Mouse (Mus musculus): Measurements from ENCODE around the gene Nrxn3.

The Nrxn3 gene

DNA sequence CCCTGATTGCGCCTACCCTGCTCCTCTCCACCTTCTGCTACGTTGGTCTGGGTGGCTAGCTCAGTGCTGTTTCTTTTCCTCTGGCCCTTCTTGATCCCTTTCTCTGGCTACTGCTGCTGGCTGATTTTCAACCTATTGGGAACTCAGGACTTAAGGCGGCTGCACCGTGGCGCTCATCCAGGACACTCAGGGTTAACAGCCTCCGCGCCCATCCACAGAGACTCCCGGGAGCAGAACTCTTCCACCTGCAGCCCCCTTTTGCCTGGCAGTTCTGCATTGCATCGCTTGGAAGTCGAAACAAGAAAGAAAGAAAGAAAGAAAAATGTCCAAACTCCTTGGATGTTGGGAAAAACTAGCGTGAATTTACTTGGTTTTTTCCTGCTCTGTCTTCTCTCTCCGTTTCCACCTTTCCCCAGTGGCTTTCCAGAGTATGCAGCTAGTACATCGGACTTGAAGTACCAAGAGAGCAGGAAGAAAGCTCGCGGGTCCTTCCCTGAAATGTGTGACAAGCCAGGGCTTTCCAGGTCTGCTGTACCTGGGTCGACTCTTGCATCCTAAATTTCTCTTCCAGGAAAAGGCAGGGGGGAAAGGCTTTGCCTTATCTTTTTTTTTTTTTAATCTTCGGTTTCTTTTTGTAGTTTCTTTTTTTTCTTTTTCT is 1090.0 kb downstream of the Nrxn3 start:
- no peak for DNase-seq (ENCODE audit: low read depth, low spot score)

DNA sequence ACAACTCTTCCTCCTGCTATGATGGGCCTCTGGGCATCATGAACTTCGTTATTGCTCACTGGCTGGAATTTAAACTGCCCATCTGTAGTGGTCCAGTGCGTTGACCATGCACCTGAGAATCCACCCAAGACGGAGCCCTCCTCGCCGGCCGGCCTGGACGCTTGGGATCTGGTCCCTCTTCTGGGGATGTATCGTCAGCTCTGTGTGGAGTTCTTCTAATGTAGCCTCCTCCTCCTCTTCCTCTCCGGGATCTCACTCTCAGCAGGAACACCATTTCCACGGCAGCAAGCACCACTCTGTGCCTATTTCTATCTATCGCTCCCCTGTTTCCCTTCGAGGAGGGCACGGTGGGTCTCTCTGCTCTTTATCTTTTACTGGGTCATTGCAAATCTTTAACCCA is 1090.6 kb downstream of the Nrxn3 start:
- no peak for DNase-seq (ENCODE audit: low read depth, low spot score)

DNA sequence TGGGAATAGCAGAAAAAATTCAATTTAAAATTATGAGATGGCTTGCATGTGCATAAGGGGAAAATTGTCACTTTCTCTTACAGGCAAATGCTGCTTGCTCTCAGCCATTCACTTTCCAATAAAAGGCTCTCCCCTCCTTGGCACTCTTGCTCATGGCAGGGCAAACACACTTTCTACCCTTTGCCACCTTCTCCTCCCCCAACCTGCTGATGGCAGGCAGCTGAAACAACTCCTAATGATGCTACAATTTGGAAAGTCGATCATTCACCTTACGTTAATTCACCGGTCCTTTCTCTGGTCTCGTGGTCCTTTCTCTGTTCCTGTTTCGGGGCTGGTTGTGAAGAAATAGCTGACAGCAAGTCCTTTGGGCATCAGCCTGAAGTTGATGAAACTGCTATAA is 1091.0 kb downstream of the Nrxn3 start:
- DNase-seq (ENCODE audit: low read depth, low spot score), result no peak

DNA sequence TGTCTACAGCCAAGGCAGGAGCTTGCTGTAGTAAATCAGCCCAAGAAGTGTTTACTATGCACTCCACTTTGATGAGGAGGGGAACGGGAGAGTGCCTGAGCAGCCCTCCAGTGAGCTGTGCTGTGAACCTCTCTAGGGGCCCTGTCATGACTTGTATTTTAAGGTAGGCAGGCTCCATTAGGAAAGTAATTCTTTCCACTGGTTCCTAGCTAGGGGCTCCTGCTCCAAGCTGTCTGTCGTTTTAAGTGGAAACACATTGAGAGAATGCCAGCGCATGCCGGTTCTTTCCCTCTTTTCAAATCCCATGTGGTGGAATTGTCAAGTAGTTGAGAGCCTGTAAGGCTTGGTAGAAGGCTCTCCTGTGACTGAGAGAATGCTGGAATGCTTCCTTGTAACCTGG is 1091.9 kb downstream of the Nrxn3 start:
- no peak for DNase-seq (ENCODE audit: low read depth, low spot score)

DNA sequence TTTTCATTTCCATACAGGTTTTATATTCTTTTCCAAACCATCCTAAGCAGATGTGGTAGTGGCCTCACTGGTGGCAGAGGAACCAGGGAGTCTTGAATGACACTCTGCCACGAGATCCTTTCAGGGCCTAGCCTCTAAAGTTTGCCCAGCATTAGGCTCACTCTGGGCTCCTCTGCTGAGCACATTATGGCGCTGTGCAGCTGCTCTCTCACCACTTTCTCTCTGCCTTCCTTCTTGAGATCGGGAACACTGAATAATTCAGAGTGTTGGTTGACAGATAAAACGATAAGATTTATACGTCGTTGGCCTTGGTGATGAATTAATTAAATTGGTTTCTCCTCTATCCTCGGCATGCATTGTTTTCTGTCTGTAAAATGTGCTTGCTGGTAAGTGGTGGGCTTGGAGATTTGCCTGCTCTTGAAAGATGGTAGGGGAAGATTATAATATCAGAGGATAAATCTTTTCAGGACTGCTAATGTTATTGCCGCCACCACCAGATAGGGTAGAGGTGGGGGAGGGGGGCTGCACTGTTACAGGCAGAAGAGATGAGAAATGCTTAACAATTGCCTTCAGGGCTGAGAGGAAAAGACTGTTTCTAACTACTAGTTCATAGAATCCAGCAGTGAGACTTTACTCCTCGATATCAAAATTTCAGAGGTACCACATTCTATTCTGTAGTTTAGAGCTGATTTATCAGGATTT is 1094.5 kb downstream of the Nrxn3 start:
- DNase-seq (ENCODE audit: low read depth, low spot score), result no peak

DNA sequence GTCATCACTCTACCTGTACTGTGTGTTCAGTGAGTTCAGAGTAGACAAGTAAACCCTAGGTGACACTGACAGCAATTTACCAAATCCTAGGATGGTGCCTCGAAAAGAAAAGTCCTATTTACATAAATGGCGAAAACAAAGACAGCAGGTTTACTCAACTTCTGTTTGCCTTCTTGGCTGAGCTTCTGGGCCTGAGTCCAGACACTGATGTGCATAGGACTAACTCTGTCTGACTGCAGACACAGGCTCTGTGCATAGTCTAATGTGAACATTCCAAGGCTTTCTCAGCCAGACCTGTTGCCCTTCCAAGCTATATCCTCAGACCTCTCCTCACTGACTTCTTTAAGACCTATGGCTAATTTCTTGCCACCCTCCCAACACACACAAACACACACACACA is 1095.5 kb downstream of the Nrxn3 start:
- DNase-seq (ENCODE audit: low read depth, low spot score), result no peak

DNA sequence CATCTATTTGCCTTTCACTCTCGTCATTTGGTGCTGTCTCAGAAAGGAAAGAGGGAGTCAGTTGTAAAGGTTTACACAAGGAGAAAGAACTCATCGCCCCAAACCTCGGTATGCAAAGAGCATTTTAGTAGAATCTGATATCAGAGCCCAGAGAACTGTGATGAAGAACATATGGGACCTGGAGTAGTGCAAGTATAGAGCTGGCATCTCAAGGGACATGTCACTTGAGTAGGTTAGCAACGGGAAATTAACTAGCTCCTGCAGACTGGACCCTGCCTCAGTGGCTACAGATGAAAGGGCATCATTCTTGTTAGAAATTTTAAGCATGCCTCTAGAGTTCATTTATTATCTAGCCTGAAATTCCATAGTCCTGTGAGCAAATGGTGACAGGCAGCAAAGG is 1099.5 kb downstream of the Nrxn3 start:
- DNase-seq (ENCODE audit: low read depth, low spot score), result no peak

DNA sequence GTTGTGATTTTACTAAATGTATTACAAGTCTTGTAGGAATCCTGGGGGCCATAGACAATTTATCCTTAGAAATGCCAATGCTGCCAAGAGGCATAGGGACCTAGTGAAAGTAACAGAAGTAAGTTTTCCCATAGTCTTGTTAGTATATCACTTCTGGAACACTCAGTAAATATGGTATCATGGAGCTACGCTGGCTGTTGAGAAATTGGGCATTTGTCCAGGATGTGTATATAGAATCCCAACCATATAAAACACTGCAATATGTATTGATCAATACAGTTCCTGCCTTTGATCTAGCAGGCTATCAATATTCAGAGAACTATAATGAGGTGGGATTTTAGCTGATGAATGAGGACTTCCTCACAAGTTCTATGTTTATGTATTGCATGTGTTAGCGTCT is 1107.3 kb downstream of the Nrxn3 start:
- DNase-seq (ENCODE audit: low read depth, low spot score), result no peak

DNA sequence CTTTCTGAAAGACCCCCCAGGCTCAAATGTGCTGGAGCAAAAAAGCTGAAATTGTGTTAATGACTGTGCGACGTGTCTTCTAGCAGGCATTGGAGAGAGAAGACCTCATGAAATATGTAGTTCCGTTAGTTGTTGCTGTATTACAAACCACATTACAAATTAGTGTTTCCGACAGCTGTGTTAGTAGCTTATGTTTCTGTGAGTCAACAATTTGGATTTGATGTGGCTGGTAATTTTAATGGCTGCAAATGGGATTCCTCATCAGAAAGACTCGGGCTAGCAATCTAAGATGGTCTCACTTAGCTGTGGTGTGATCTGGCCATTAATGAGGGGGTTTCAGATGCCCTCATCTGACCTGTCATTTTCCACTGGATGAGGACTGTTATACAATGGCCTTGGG is 1107.7 kb downstream of the Nrxn3 start:
- no peak for DNase-seq (ENCODE audit: low read depth, low spot score)

DNA sequence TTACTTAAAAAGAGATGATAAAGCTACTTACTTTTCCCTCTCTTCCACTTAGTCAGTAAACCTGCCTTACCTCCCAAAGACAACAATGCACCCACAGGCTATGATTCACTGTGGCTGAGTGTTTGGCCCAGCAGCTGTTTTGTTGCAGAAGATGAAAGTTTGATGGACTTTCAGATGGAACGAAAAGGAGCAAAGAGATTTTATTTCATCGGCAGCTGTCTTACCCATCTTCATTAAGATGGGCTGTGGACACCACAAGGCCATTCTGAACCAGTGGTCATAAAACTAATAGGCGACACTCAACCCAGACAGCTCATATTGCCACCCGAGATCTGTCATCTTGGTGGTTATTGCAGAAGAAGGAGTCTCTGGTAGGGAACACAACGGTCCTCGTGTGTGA is 1108.6 kb downstream of the Nrxn3 start:
- DNase-seq (ENCODE audit: low read depth, low spot score), result no peak

DNA sequence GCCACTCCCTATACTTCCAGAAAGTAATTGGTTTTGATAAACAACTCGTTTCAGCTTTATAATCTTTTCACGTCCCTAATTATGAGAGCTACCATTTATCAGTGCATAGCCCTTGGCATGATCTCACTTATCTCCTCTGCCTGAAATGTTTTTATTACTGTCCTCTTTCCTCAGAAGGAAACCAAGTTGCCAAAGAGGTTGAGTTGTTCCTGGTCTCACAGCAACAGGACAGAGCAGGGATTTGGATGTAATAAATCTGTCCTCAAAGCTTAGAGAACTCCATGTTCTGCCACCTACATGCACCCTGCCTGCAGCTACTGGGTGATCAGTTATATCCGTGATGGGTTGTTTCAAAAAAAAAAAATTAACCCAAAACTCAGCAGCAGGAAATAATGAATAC is 1113.6 kb downstream of the Nrxn3 start:
- DNase-seq (ENCODE audit: low read depth, low spot score), result no peak

DNA sequence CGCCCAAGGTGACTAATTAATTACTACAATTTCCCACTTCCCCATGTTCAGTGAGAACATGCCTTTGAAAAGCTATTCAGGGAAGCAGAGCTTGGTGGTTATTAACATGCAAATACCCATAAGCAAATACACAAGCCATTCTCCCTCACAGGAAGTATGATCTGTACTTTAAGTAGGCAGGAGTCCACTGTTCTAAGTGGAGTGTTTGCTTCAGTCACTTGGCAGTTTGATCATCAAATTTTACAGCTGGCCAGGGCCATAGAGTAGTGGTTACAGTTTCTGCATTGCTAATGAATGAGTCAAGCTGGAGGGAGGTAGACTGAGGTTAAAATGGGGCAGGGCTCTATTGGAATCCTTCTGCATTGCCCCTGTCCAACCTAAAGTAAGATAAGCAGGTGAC is 1120.2 kb downstream of the Nrxn3 start:
- DNase-seq (ENCODE audit: low read depth, low spot score), result no peak

DNA sequence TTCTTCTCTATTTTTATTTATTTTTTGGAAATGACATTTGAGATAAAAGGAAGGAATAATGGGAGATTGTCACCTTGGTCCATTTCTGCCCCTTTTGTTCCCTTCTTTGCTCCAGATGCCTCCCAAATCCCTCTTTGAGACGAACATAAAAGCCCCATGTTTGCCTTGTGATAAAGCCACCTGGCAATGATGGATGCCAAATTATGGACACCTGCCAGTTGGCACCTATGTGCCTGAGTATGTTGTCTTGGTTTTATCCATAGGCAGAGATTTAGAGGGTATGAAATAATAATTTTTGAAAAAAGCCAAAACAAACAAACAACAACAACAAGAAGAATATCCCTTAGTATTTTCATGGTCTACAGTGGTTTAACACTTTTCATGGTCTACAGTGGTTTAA is 1125.4 kb downstream of the Nrxn3 start:
- DNase-seq (ENCODE audit: low read depth, low spot score), result no peak

DNA sequence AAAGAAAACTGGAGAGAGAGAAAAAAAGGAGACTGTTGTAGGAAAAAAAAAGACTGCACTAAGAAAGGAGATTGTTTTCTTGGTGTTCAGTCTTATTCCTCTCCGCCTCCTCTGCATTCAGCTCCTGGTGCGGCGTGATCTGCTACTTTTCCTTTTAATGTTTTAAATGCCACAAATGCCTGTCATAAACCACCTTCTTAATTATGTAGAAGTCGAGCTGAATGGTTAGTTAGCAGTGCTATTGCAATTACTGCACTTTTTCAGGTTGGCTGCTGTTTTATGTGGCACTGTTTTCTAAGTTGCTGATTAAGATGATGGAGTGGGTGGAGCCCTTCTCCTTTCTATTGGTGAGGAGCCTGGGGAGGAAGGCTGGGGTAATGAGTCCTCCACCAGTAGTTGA is 1131.7 kb downstream of the Nrxn3 start:
- DNase-seq (ENCODE audit: low read depth, low spot score), result no peak

DNA sequence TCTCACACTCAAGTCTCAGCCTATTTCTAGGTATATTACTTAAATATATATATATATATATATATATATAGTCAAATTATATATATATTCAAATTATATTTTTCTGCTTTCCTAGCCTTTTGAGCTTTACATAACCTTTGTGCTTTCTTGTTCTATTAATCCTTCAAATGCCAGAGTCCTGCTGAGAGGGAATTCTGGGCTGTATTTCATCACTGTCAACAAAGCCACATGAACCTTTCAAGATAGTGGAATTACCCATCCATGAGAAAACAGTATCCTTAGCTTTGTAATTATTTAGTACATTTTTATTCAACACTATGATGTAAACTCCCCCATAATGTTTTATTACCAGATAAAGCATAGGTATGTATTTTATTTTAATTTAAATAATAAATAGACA is 1144.4 kb downstream of the Nrxn3 start:
- no peak for DNase-seq (ENCODE audit: low read depth, low spot score)

DNA sequence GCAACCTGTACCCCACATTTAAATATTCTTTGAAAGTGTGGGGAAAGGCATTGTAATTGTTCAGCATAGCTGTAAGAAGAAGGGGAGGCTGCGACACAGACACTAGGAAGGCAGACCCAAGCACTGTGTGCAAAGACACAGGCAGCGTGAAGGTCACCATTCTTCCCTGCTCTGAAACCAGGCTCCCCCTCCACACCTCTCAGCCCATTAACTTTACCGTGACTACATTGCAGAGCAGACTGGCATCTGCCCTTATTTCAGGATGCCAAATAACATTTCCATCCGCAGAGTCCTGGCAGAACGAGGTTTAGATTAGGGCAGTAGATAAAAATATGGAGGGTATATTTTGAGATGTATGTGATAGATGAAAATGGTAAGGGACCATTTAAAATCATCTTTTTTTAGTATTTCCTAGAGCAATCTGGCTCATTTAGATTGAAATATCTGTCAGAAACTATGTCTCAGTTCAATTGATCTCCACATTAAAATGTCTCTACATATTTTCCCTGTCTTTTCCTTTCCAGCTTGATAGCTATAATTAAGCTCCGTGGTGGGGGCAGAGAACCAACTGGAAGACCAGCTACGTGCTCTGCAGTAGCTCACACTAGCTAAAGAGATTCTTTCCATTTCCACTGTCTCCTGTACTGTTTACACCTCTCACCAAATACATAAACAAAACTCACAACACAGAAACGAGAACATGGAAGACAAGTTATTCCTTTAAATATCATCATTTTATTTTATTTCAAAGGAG is 1160.1 kb downstream of the Nrxn3 start:
- no peak for DNase-seq (ENCODE audit: low read depth, low spot score)

DNA sequence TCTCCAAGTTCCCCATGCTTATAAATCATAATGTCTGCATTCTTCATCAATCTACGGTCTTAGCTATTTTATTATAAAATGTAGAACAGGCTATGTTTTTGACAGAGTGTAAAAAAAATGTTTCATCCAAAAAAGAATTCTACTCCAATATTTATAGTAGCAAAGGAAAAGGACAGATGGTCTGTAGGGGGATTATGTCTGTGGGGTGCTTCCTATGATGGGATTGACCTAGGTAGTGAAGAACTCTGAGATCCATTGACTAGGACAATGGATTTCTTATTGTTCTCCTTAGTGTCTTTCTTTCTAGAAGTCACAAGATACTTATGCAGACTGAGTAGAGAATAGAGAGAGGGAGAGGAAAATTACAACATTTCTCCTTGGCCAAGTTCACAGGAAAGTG is 1161.9 kb downstream of the Nrxn3 start:
- DNase-seq (ENCODE audit: low read depth, low spot score), result no peak

DNA sequence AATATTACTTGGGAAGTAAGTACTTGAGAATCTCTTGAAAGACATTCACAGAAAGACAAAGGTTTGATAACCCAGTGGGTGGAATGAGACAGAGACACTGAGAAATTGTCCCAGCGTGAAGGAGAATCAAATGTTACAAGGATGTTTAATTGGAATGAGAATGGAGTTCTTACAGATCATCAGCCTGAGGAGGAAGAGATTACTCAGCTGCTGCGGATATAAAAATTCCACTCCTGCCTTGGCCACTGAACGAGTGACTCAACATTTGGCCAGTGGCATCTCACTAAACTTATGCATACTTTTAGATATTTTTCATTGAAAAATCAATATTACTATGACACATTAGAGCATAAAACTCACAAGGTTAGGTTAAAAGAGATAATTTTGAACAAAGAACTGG is 1166.0 kb downstream of the Nrxn3 start:
- no peak for DNase-seq (ENCODE audit: low read depth, low spot score)

DNA sequence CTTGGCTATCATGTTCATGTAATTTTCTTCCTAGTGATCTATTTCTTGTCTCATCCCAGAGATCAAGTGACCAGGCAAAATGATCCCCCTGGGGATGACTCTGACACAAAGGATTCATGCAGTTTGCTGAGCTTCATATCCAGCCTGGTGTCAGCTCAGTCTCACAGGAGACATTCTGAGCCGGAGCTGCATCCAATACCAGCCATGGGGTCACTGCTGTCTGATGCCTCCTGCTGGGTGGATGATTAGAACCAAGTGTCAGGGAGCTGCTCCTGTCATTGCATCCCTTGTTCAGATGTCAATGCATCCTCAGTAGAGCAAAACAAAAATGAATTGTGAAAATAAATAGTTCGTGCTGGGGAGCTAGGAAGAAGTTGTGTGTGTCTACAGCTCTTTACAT is 1174.2 kb downstream of the Nrxn3 start:
- DNase-seq (ENCODE audit: low read depth, low spot score), result no peak

DNA sequence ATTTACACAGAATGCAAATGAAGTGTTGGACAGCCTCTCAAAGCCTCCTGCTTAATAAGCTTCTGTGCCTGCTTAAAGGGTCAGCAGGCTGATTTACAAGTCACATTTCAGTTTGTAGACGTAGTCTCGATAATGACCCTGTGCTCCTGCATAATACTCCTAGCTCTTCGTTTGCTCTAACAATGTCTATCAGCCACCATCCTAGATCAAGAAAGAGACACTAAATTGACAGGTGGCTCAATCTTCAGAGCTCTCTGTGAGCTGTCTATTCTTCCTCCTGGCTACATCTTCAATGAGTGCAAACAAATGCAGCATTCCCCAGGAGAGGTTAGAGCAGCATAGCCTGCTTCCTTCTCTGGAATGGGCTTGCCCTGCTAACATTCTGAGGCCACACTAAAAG is 1186.9 kb downstream of the Nrxn3 start:
- no peak for DNase-seq (ENCODE audit: low read depth, low spot score)

DNA sequence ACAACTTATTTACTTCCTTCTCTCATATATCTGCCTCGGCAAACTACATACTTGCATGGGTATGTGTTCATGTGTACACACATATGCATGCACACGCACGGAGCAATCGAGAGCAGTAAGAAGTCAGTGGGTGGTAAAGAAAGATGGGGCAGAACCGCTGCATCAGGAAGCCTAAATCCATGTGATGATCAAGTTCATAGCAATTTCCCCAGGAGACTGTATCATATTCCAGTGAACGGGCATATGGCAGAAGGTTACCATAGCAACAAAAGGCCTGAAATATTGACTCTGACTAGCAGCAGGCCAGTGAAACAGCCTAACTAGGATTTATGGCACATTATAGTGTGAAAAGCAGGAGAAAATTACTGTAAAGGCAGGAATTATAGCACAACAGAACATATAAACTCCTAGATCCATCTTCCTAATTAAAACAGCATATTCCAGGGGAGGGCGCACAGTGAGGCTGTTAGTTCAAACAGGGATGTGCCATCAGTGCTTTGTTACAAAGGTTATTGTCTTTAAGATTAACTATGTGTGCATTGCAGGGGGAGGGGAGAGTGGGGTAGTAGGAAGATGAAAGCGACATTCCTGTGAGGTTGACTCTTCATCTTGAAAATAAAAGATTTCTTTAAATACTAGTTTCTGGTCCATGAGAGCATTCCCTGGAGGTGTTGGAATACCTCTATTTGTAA is 1195.6 kb downstream of the Nrxn3 start:
- DNase-seq (ENCODE audit: low read depth, low spot score), result no peak

DNA sequence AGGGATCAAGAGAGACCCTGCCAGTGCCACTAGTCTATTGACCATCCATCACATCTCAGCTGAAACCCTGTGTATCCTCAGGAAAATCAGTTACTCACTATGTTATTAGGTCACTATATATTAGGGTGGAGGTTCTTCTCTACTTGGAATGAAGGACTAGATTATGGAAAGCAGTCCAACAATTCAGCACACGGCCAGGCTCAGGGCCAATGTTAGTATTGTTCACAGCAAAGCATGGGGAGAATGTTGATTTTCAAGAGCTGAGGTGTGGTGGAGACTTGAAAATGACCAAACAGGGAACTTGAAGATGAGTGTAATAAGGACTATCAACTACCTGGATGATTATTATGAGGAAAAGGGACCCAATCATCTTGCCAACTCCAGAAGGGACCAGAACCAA is 1209.7 kb downstream of the Nrxn3 start:
- no peak for DNase-seq (ENCODE audit: low read depth, low spot score)
